Mouse (Mus musculus): ENCODE measurements around the gene 3110082J24Rik. TPM values are rescaled to one million over a fixed set of nuclear protein-coding genes. Genes with fewer than 3 reads are reported as not detected.
A peak's percentile ranks its signal among the peaks of the same experiment; 100 is the strongest.

Gene 3110082J24Rik
- polyA plus RNA-seq (2014; fragmentation: Nextera tagmentation; extraction: Ambion mirVana): not detected in 2 replicates

GRCm38 (mm10) chr5:30105668-30106300 is at the start of gene 3110082J24Rik:
Gene 3110082J24Rik, minus strand, starts transcription at chr5:30106086.
- H3K27ac ChIP-seq (replicated peaks; ENCODE audit: low read depth, low read length): no peak within 1 kb of the TSS
- 1% methylated on average over 29 of the region's 29 CpGs for WGBS
- H3K4me2 ChIP-seq (ENCODE audit: low read depth, severe bottlenecking): peak within 1 kb of the TSS; percentile 95
- peaks cover 23% of the 10 kb centered on the region for H3K4me1 ChIP-seq (ENCODE audit: control insufficient read depth, insufficient read depth, low read length)
- DNase-seq (ENCODE audit: low spot score) (peak; percentile 47), ATAC-seq (ENCODE audit: insufficient number of reproducible peaks, low FRiP score, low TSS enrichment, low read depth) (no peak)
- no peaks in the 10 kb centered on the region for H3K36me3 ChIP-seq (ENCODE audit: control insufficient read depth, insufficient read depth, low read length)
- peak within 1 kb of the TSS; percentile 43; the same call in 1 of the 2 replicates for H3K9ac ChIP-seq (ENCODE audit: low read length)
- no peaks in the 10 kb centered on the region for H3K9me3 ChIP-seq (ENCODE audit: control insufficient read depth, low read length)
- peak within 1 kb of the TSS; percentile 46 for H3K4me3 ChIP-seq (ENCODE audit: low read depth, low read length)
- peaks cover 45% of the 10 kb centered on the region for H3K27me3 ChIP-seq (ENCODE audit: control insufficient read depth, insufficient read depth, low read length)

- Histone ChIP-seq H3K4me1 (ENCODE audit: control insufficient read depth, insufficient read depth, low read length) (0 out of 2 replicates have a peak, but pooled peaks cover 4% of the 10 kb centered on the region), H3K27ac (replicated peaks; ENCODE audit: low read depth, low read length) (peak overlapping the region; percentile 83)
- ATAC-seq (ENCODE audit: insufficient number of reproducible peaks, low FRiP score, low TSS enrichment, low read depth): peak; percentile 62; the same call in 1 of the 2 replicates
Observed at GRCm38 (mm10) chr5:30155395-30155792, 49.5 kb upstream of the 3110082J24Rik start.

GRCm38 (mm10) chr5:30154474-30155394 is 48.8 kb upstream of the 3110082J24Rik start, which contains the start of the genes Hadha and Hadhb:
Gene Hadha, minus strand, starts transcription at chr5:30155162.
Gene Hadhb, plus strand, starts transcription at chr5:30155248.
- DNase-seq (ENCODE audit: low spot score): peak; percentile 95
- Histone ChIP-seq H3K9me3 (ENCODE audit: control insufficient read depth, low read length) (no peaks in the 10 kb centered on the region), H3K4me3 (ENCODE audit: low read depth, low read length) (peak within 1 kb of the TSS; percentile 75), H3K4me2 (ENCODE audit: low read depth, severe bottlenecking) (peak within 1 kb of the TSS; percentile 77), H3K36me3 (ENCODE audit: control insufficient read depth, insufficient read depth, low read length) (no peaks in the 10 kb centered on the region), H3K9ac (ENCODE audit: low read length) (peak within 1 kb of the TSS; percentile 56), H3K27ac (replicated peaks; ENCODE audit: low read depth, low read length) (peak within 1 kb of the TSS; percentile 83), H3K27me3 (ENCODE audit: control insufficient read depth, insufficient read depth, low read length) (no peaks in the 10 kb centered on the region), H3K4me1 (ENCODE audit: control insufficient read depth, insufficient read depth, low read length) (0 out of 2 replicates have a peak, but pooled peaks cover 4% of the 10 kb centered on the region)
- under 1% methylated on average over 53 of the region's 53 CpGs for WGBS
- ATAC-seq (ENCODE audit: insufficient number of reproducible peaks, low FRiP score, low TSS enrichment, low read depth): peak; percentile 86

More at GRCm38 (mm10) chr5:30155395-30155792, 49.5 kb upstream of the 3110082J24Rik start:
- Histone ChIP-seq H3K36me3 (ENCODE audit: control insufficient read depth, insufficient read depth, low read length) (no peaks in the 10 kb centered on the region; the same call in 1 of the 2 replicates), H3K9me3 (ENCODE audit: control insufficient read depth, low read length) (no peaks in the 10 kb centered on the region), H3K9ac (ENCODE audit: low read length) (peak overlapping the region; percentile 56), H3K4me2 (ENCODE audit: low read depth, severe bottlenecking) (peak overlapping the region; percentile 77), H3K27me3 (ENCODE audit: control insufficient read depth, insufficient read depth, low read length) (no peaks in the 10 kb centered on the region), H3K4me3 (ENCODE audit: low read depth, low read length) (peak overlapping the region; percentile 75)
- WGBS: under 1% methylated on average over 31 of the region's 31 CpGs
- DNase-seq (ENCODE audit: low spot score): no peak

- DNase-seq (ENCODE audit: low spot score) (no peak), ATAC-seq (ENCODE audit: insufficient number of reproducible peaks, low FRiP score, low TSS enrichment, low read depth) (no peak)
- Histone ChIP-seq H3K9ac (ENCODE audit: low read length) (peak overlapping the region; percentile 56), H3K27ac (replicated peaks; ENCODE audit: low read depth, low read length) (no peak overlapping the region), H3K4me2 (ENCODE audit: low read depth, severe bottlenecking) (peak overlapping the region; percentile 77), H3K36me3 (ENCODE audit: control insufficient read depth, insufficient read depth, low read length) (no peaks in the 10 kb centered on the region), H3K27me3 (ENCODE audit: control insufficient read depth, insufficient read depth, low read length) (no peaks in the 10 kb centered on the region), H3K4me1 (ENCODE audit: control insufficient read depth, insufficient read depth, low read length) (0 out of 2 replicates have a peak, but pooled peaks cover 4% of the 10 kb centered on the region), H3K9me3 (ENCODE audit: control insufficient read depth, low read length) (no peaks in the 10 kb centered on the region), H3K4me3 (ENCODE audit: low read depth, low read length) (peak overlapping the region; percentile 75)
- 29% methylated on average over 4 of the region's 4 CpGs for WGBS
Observed at GRCm38 (mm10) chr5:30154013-30154412, 48.1 kb upstream of the 3110082J24Rik start.

- 81% methylated on average over 2 of the region's 2 CpGs for WGBS
- no peaks in the 10 kb centered on the region for H3K27me3 ChIP-seq (ENCODE audit: control insufficient read depth, insufficient read depth, low read length)
- no peak for DNase-seq (ENCODE audit: low spot score)
- H3K4me3 ChIP-seq (ENCODE audit: low read depth, low read length): no peak overlapping the region
- no peaks in the 10 kb centered on the region for H3K36me3 ChIP-seq (ENCODE audit: control insufficient read depth, insufficient read depth, low read length)
- H3K4me1 ChIP-seq (ENCODE audit: control insufficient read depth, insufficient read depth, low read length): 0 out of 2 replicates have a peak, but pooled peaks cover 4% of the 10 kb centered on the region
- ATAC-seq (ENCODE audit: insufficient number of reproducible peaks, low FRiP score, low TSS enrichment, low read depth): no peak
- no peak overlapping the region for H3K27ac ChIP-seq (replicated peaks; ENCODE audit: low read depth, low read length)
- no peaks in the 10 kb centered on the region for H3K9me3 ChIP-seq (ENCODE audit: control insufficient read depth, low read length)
- H3K4me2 ChIP-seq (ENCODE audit: low read depth, severe bottlenecking): no peak overlapping the region
- no peak overlapping the region for H3K9ac ChIP-seq (ENCODE audit: low read length)
Observed at GRCm38 (mm10) chr5:30153222-30153621, 47.3 kb upstream of the 3110082J24Rik start.

GRCm38 (mm10) chr5:30152413-30152812 is 46.5 kb upstream of the 3110082J24Rik start:
- H3K9me3 ChIP-seq (ENCODE audit: control insufficient read depth, low read length): no peaks in the 10 kb centered on the region
- WGBS: 94% methylated on average over 1 of the region's 1 CpGs
- H3K27me3 ChIP-seq (ENCODE audit: control insufficient read depth, insufficient read depth, low read length): no peaks in the 10 kb centered on the region
- 0 out of 2 replicates have a peak, but pooled peaks cover 4% of the 10 kb centered on the region for H3K4me1 ChIP-seq (ENCODE audit: control insufficient read depth, insufficient read depth, low read length)
- H3K4me2 ChIP-seq (ENCODE audit: low read depth, severe bottlenecking): no peak overlapping the region
- no peaks in the 10 kb centered on the region for H3K36me3 ChIP-seq (ENCODE audit: control insufficient read depth, insufficient read depth, low read length)
- H3K27ac ChIP-seq (replicated peaks; ENCODE audit: low read depth, low read length): no peak overlapping the region
- DNase-seq (ENCODE audit: low spot score) (no peak), ATAC-seq (ENCODE audit: insufficient number of reproducible peaks, low FRiP score, low TSS enrichment, low read depth) (no peak)
- H3K9ac ChIP-seq (ENCODE audit: low read length): no peak overlapping the region
- H3K4me3 ChIP-seq (ENCODE audit: low read depth, low read length): no peak overlapping the region

- Histone ChIP-seq H3K9me3 (ENCODE audit: control insufficient read depth, low read length) (no peaks in the 10 kb centered on the region), H3K4me2 (ENCODE audit: low read depth, severe bottlenecking) (no peak overlapping the region), H3K36me3 (ENCODE audit: control insufficient read depth, insufficient read depth, low read length) (no peaks in the 10 kb centered on the region), H3K9ac (ENCODE audit: low read length) (no peak overlapping the region), H3K4me3 (ENCODE audit: low read depth, low read length) (no peak overlapping the region), H3K4me1 (ENCODE audit: control insufficient read depth, insufficient read depth, low read length) (0 out of 2 replicates have a peak, but pooled peaks cover 4% of the 10 kb centered on the region), H3K27me3 (ENCODE audit: control insufficient read depth, insufficient read depth, low read length) (no peaks in the 10 kb centered on the region), H3K27ac (replicated peaks; ENCODE audit: low read depth, low read length) (no peak overlapping the region)
- DNase-seq (ENCODE audit: low spot score) (no peak), ATAC-seq (ENCODE audit: insufficient number of reproducible peaks, low FRiP score, low TSS enrichment, low read depth) (no peak)
- WGBS: 82% methylated on average over 4 of the region's 4 CpGs
Observed at GRCm38 (mm10) chr5:30152007-30152406, 46.1 kb upstream of the 3110082J24Rik start.
